Mouse (Mus musculus): Measurements from ENCODE around the gene Macrod2.

Gene Macrod2

GRCm38 (mm10) chr2:142373978-142374377, 1978.9 kb downstream of the Macrod2 start:
- no peak for DNase-seq (ENCODE audit: low spot score)

DNA sequence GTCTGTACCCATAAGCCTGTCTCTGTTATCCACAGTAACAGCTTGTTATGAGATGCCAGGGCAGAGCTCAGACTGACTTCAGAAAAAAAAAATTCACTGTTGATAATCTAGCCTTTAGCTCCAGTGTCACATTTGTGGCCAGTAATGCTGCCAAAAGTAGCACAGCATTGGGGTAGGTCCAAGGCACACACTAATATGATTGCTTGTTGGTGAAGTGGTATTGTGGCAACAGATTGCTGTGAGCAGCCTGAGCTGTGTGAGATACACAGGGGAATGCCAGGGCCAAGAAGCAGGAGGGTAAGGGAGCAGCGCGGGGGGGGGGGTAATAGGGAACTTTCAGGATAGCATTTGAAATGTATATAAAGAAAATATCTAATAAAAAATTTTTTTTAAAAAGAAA, 1985.5 kb downstream of the Macrod2 start:
- DNase-seq (ENCODE audit: low spot score) = no peak

GRCm38 (mm10) chr2:142381081-142381579, 1986.0 kb downstream of the Macrod2 start:
- no peak for DNase-seq (ENCODE audit: low spot score)

GRCm38 (mm10) chr2:142393546-142393945, 1998.4 kb downstream of the Macrod2 start:
- no peak for DNase-seq (ENCODE audit: low spot score)

DNA sequence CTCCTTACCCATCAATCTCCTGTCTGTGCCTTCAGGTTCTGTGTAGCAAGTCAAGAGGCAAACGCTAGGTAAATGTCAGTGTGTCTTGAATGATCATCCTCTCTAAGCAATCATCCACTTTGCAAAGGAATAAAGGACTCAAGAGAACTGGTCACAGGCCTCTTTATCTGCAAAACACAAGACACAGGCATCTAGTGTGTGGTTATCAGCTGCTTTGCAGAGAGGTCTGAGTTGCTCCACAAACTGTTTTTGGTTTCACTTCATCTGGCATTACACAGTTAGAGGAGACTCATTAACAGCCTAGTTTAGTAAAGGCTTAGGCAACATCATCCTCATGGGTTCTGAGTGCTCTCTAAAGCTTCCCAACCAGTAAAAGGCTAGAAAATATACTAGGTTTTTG, 2004.4 kb downstream of the Macrod2 start:
- no peak for DNase-seq (ENCODE audit: low spot score)

DNA sequence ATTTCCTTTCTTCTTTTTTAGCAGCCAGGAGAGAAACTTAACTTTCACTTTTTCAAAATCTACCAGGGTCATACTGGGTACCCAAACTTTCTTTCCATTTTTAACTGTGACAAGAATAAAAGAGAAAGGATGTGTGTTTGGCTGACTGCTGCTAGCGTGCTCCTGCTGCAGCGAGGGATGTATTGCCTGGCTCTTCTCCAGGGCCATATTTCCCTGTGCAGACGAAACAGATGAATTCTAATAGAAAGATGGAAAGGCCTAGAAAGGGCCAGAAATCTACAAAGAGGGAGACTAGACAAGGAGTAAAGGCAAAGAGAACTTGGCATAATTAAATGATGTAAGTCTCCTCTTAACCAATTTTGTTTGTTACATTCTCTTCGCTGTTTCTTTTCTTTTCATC, 2005.7 kb downstream of the Macrod2 start:
- no peak for DNase-seq (ENCODE audit: low spot score)

GRCm38 (mm10) chr2:142401359-142401758, 2006.2 kb downstream of the Macrod2 start:
- no peak for DNase-seq (ENCODE audit: low spot score)

DNA sequence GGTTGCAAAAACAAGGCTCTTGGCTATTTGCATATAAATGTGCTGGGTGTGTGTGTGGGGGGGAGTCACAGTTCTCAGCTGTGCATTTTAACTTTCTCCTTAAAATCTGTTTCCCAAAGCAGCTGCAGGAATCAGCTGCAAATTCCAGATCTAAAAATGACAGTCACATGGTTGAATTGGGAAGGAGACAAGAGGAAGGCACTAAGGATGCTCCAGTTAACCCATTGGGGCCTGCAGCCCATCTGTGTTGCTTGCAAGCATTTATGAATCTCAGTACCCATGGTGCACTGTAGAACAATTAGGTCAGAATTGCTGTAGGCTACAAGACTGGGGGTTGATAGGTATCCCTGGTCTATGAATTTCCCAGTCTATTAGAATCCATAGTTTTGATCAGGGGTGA, 2008.3 kb downstream of the Macrod2 start:
- no peak for DNase-seq (ENCODE audit: low spot score)

DNA sequence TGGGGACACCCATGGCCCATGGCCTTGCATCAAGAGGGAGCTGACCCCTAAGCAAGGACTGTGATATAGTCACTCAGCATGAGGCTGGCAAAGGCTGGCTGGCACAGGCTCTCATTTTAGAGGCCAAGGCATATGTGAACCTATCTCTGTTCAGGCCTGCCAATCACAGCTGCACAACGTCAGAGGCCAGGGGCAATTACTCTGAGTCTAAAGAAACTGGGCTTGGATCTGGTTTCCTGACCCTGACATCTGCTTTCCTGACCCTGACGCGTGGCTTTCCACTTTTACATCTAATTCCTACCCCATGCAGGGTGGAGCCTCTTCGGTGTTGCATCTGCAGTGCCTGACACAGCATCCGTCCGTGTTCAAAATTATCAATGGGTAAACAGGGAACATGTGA, 2009.2 kb downstream of the Macrod2 start:
- no peak for DNase-seq (ENCODE audit: low spot score)

- DNase-seq (ENCODE audit: low spot score) = no peak
These were observed 2012.2 kb downstream of the Macrod2 start for GRCm38 (mm10) chr2:142407341-142407740.

- DNase-seq (ENCODE audit: low spot score) = no peak
These were observed 2015.0 kb downstream of the Macrod2 start for GRCm38 (mm10) chr2:142410124-142410523.

- DNase-seq (ENCODE audit: low spot score) = no peak
These were observed 2038.0 kb downstream of the Macrod2 start for GRCm38 (mm10) chr2:142433126-142433525.

- DNase-seq (ENCODE audit: low spot score) = no peak
These were observed 2039.6 kb downstream of the Macrod2 start for GRCm38 (mm10) chr2:142434731-142435130.

- DNase-seq (ENCODE audit: low spot score) = no peak
These were observed 2042.7 kb downstream of the Macrod2 start for GRCm38 (mm10) chr2:142437606-142438461.

Data from urinary bladder, postnatal 10 days (tissue).